Mouse (Mus musculus) cerebellum, adult 8-10 months (tissue): ENCODE results near the gene Lgalsl.
A peak's percentile ranks its signal among the peaks of the same experiment; 100 is the strongest.

Experiments
- DNase-seq: peaks from one replicate; pipeline ENCODE4 v3.0.0; 2022

The Lgalsl gene

DNA sequence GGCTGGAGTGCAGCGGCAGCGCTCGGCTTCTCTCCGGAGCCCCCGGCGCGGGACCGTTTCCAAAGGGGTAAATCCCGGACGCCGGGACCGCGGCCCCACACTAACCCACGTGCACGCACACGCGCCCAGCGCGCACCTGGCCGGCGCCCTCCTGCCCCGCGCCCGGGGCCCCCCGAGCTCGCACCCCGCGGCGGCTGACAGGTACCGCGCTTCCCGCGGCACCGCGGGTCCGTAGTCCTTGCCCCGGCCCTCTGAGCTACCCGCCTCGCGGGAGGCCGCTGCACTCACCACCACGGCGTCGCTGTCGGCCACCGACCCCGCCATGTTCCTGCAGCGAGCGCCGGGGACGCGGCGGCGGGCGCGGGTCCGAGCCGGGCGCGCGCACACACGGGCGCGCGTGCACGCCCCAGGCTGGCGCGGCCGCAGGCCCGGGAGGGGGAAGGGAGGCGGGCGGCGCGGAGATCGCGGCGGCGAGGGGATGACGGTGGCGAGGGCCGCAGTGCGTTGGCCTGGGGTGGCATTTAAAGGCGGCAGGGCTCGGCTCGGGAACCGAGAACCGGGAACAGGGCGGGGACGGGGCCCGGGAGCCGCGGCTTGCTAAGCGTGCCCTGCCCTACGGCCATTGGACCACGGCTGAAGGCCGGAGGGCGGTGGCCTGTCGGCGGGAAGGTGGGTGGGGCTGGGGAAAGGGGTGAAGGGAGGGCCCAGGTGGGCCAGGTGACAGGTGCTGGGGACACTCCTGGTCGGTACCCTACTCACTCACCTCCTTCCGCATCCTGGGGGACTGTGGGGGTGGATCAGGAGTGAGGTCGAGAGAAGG, at the start of gene Lgalsl:
Lgalsl (minus strand) TSS at position 371 of the 820 bp plus-strand sequence.
- DNase-seq, result peak; percentile 83

DNA sequence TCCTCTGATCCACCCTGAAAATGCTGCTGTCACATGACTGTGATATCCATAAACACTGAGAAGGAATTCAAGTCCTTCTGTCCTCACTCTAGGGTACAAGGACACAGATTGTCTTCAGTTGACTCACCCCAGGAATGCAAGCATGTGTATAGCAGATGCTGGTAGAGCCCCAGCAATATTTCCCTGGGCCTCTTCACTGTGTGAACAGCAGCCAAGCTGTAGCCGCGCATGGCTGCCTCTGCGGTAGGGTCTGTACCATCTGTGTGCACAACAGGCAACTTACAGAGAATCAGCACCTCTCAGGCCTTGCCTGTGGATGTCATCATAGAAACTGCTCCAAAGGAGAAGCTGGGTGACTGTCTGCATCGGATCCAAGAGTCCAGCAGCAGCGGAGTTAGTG, 47.8 kb upstream of the Lgalsl start:
- DNase-seq, result no peak

DNA sequence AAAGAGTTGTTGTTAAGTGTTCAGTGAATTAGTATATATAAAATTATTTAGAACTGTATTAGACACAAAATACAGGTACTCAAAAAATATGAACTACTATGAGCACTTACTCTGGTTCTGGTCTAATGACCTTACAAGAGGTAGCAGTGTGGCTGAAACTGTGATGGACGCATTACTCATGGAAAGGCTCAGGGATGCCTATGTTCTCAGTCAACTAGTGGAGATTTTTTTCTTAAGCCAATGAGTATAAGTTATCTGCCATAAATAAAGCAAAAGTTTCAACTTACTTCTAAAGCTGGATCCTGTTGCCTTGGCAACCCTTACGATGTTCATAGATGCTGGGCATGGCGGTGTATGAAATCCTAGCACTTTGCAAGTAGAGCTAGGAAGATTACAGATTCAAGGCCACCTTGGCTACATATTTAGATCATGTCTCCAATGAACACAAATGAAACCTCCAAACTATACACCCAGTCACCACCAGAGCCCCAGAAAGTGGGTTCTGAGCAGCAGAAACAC, 46.8 kb upstream of the Lgalsl start:
- no peak for DNase-seq

DNA sequence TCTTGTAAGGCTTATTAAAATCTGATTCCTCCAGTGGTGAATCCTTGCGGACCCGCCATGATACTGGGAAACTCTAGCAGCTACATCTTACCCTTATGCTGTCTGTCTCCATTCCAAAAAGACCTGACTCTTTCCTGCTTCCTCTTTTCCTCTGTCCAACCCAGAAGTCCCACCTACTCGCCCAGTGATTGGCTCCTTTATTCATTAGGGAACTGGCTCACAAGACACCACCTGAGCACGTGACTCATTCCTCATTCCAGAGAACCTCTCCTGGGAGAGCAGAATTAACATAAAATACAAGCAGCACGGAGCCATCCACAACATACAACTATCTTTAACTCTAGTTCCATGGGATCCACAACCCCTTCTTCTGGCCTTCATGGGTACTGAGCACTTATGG, 42.5 kb upstream of the Lgalsl start:
- no peak for DNase-seq

DNA sequence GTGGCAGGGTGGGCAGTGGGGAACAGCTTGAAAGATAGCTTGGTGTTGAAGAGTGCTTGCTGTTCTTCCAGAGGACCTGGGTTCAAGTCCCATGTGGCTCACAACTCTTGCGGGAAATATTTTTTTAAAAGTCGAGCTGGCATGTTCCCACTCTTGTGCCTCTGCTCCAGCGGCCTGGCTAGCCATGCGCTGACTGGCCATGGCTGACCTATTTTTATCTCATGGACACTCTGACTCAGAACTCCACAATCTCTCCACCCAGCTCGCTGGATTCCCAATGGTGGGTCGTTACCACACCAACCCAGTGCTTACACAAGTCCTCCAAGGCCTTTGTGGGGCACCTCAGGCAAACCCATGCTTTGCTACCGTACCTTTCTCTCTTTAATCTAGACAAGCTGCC, 42.1 kb upstream of the Lgalsl start:
- DNase-seq, result no peak

DNA sequence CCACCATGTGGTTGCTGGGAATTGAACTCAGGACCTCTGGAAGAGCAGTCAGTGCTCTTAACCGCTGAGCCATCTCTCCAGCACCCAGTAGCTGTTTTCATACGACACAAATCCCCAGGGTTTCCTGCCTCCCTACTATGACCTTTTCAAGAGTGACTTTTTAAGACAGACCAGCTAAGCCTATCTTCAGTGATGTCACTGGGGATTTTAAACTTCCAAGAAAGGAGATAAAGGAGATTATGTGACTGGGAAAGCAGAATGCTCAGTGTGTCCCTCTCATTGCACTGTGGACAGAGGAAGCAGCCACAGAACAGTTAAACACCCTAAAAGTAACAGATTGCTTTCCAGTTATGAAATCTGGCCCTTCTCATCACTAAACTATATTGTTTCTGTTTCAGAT, 41.6 kb upstream of the Lgalsl start:
- no peak for DNase-seq

DNA sequence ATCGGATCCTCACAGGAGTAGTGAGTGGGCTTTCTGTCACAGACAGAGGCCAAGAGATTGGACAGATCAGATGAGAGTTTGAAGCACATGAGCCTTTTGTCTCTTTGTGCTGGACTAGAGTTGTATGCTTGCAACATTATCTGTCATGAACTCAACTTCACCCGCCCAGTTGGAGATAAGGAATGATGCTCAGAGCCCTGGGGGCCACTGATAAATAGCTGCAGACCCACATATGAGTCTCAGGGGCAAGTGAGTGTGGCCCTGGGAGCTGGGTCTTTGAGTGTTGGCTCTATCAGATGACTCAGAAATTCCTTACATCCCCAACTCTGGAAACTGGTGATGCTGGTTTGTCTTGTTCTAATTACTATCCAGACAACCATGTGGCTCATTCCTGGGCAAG, 39.1 kb upstream of the Lgalsl start:
- no peak for DNase-seq

DNA sequence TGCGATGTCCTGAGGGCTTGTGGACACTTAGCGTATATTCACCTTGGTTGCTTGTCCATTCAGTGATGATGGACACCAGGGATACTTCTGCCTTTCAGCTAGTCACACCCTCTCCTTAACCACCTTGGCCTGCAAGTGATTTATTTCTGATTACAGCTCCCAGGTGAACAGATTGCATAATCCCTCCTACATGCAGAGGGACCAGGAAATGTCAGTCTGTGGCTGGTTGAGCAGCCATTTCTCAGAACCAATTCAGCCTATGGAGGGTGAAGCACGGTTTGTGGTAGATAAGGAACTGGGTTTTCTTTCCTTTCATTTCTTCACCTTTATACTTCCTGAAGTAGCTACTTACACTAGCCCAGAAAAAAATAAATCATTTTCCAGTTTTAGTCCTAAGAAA, 34.6 kb upstream of the Lgalsl start:
- no peak for DNase-seq

DNA sequence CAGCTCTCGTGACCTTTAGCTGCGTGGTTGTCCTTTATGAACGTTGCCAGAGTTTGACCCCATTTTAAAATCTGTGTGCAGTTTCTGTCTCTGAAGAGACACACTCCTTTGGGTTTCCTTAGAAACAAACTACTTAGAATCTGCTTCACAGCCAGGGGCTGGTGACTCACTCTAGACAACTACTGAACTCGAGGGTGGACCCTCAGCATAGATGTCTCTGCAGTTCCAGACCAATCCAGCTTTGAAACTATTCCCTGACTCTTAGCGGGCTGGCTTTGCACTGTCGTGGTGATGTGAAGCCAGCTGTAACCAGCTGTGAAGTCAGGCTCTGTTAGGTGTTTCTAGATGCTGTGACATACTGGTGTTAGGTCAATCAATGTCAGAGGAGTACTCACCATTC, 33.8 kb upstream of the Lgalsl start:
- no peak for DNase-seq

DNA sequence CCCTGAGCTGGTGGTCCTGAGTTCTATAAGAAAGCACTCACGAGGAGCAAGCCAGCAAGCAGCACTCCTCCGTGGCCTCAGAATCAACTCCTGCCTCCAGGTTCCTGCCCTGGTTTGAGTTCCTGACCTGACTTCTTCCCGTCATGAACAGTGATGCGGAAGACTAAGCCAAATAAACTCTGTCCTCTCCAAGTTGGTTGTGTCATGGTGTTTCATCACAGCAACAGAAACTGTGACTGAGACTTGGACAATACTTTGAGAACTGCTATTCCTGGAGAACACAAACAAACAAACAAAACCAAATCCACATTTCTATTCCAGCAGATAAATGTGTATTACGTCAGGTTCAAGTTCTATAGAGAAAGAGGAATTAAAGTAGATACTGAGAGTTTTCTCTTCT, 31.2 kb upstream of the Lgalsl start:
- no peak for DNase-seq

DNA sequence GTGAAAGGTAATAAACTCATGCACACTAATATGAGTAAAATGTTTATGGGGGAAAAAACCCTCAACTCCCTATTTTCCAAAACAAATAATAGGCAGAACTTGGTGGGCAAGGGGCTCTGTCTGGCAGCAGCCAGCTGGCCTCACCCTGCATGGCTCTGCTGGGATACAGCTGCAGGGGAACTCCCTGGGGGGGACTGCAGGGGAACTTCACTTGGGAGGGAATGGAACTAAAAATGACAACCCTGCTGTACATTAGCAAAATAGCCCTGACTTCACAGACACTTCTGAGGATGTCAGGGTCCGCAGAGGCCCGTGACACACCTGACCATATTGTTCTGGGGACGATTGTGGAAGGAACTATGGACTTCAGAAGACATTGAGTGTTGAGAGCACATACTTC, 29.5 kb upstream of the Lgalsl start:
- DNase-seq, result no peak

DNA sequence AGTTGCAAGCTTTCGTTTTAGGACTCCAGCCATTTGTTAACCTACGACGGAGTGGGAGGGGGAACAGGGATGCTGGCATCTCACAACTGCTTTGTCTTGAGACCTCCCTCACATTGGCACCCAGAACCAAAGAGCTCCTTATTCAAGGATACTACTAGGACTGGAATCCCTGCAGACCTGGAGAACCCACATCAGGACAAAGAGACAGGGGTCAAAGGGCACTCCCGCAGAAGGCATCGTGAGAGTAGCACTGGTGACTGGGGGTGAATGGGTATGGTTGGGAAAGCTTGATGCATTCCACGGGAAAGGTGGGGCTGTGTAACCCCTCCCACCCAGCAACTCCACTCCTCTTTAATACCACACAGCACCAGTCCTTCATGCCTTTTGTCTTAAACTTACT, 29.0 kb upstream of the Lgalsl start:
- DNase-seq, result no peak

DNA sequence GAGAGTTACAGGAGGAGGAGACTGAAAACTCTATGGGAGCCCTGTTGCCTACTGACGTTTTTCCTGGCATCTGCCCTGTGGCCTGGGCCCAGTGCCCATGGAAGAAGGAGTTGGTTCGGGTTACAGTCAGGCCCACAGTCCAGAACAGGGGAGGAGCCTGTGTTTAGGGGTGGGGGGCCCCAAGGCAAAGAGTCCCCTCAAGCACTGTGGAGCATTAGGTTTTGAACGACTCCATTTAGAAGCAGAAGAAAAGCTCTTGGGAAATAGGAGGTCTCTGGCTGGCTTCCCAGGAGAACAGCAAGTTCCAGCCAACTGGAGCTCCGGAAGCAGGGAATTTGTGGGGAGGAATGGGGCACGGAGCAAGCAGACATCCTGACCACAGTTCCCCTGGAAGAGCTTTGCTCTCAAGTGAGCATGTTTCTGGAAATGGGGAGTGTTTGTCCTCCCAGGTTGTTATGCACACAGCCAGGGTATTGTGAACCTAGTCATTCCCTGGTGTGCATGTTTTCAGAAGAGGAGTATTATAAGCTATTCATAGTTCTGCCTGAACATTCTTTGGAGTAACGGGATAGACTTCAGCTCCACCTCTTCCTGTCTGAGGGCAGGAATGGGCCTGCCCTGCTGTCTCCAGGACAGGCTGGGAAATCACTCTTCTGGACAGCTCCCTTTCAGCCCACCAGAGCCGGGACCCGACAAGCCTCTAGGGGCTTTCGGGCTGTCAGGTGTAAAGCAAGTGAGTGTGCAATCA, 28.2 kb upstream of the Lgalsl start:
- peak; percentile 52 for DNase-seq

DNA sequence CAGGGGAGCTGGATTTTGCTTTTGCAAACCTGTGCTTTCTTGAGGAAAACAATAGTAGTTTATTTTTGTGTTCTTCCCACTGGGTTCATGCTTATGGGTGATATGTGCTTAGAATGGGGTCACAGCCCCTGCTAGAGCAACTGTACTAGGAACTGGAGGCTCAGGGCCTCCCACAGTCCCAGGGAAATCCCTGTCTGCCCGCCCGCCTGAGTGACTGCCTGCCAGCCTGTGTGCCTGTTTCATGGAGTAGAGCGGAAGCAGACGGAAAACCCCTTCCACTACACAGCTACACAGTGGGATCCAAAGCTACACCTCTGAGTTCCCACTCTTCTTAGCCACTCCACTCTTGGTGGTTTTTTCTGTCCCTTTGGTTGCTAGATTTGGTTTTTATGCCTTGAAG, 27.1 kb upstream of the Lgalsl start:
- no peak for DNase-seq

DNA sequence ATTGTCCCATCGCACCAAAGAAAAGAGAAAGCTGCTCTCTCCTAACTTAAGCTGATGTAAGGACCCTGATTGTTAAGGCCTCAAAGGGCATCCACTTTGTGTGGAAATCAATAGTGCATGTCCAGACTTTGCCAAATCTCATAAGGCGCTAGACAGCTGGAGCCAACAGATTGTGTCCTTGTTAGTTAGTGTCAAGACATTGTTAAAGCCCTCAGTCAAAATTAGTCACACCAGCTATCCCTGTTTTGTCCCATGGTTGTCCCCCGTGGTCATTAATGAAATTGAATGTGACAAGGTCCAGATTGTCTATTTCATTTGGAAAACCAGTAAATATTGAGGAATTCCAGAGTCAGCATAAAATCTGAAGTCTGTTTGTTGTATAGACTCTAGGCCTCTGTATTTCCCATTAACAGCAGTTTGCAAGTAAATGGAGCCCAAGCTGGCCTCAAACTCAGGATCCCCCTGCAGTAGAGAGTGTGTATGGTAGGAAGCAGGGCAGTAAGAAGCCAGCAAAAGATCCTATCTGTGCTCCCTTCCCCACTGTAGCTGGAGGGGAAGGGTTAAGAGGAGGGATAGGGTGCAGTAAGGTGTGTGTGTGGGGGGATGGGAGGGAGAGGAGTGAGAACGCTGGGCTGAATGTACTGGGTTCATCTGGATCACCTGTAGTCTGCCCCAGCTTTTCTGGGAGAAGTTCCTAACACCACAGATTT, 23.3 kb upstream of the Lgalsl start:
- no peak for DNase-seq

DNA sequence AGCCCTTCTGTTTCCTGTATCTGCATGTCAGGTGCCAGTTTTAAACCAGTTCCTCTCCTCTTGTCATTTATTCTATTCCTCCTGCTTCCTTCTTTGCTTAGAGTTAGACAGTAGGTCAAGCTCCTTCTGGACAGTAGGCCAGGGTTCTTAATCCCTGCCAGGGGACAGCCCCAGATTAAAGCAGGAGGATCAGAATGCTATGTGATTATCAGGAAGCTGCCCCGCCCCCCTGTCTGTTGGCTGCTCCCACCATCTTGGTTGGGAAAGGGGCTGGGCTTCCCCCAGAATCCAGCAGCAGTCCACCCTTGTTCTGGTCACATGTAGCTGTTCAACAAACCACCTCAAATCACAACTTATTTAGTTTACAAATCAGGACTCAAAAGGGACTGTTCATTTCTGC, 19.3 kb upstream of the Lgalsl start:
- DNase-seq, result no peak

DNA sequence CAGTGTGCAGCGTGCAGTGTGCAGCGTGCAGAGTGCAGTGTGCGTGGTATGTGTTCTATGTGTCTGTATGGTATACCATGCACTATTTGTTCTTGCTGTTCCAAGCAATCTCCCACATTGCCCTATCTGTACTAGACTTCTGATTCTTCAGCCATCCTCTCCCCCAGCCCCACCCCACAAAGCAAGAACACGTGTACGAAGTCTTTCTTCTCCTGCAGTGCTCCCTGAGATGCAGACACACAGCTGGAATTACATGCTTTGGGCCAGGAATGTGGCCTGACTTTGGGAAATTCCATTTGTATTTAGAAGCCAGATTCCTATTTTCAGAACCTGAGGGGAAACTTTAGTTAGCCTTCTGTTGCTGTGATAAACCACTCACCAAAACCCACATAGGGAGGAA, 18.5 kb upstream of the Lgalsl start:
- DNase-seq, result no peak

DNA sequence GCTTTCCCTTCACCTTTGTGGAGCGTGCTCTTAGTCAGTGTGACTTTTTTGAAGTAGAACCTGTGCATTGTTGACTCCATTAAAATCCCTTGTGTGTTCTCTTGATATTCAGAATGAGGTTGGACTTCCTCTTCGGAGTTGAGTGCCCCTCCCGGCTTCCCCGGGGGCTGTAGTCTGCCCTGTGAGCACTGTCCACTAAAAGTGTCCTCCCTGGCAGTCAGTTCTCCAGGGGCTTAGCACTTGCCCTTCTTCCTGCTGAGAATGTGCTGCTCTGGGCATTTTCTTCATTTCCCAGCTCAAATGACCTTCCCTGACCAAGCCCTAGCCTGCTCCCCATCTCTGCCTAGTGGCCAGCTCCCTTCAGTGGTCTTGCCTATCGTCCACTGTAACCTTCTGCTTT, 6.5 kb upstream of the Lgalsl start:
- no peak for DNase-seq

DNA sequence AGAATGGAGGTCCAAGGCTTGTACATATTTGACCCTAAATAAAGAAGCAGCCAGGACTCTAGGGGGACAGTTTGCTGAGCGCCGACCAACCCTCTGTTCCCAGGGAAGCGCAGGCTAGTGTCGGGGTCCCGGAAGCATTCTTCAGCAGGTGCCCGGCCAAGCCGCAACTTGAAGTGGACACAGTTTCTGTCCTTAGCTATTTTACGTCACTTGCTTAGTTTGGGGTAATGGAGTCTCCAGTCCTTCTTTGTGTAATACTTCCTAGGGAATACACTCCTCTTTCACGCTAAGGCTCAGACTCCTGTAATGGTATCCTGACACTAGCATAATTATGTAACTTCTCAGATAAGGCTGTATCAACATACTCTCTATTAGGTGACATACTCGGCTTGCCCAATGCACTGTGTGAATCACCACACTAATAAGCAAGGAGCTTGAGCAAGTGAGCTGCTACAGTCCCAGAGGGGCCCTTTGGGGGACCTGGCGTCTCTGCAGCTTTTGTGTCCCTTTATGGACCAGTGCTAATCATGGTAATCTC, 813 bp upstream of the Lgalsl start:
- DNase-seq, result peak; percentile 46

DNA sequence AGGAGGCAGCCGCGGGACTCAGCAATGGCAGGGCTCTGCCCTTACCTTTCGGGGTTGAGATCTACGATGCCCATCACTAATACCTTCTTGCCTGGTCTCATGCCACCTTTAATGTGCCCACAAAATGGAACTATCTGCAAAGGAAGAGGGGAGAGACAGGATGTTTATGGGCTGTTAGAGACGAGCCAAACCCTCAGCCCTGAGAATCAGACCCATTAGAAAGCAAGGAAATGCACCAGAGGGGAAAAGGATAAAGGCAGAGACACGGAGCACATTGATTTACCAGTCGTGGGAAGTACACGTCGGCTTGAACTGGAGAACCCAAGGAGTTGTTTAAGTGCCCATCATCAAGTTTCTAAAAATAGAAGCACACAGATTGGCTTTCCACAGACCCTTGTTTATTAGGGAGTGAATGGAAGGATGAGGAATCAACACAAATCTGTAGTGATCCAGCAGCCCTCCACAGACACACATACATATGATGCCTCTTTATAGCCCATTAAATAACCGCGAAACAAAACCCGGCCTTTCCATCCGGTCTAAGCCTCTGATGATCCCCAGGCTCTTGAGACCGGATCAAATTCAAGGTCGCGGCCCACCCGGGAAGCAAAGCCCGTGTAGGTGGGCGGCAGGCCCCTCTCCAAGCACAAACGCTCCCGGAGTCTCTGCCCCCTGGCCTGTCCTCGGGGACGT, 717 bp downstream of the Lgalsl start:
- no peak for DNase-seq

DNA sequence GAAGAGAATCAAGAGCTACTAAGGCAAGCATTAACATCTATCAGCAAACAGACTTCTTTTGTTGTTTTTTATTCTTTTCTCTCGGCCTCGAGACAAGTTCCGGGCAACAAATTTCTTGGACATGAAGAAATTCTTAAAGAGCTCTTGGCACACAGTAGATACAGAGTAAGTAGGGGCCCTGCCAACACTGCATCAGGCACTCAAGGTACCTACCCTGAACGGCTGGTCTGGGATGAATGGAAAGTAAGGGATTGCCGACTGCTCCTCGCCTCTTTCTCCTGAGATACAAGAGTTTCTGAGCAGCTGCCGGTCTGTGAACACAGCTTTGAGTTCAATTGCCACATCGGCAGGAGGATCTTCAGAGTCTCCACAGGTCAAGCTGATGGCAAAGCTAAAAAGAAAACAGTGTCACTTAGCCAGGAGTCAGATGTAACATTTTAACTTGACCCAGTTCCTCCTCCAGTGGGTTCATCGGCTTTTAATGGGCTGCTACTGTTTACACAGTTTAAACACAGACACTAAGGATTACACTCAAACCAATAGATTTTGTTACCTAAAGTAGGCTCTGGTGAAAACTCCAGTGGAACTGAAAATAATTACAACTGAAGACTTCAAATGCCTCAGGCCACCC, 1.7 kb downstream of the Lgalsl start:
- DNase-seq, result no peak

DNA sequence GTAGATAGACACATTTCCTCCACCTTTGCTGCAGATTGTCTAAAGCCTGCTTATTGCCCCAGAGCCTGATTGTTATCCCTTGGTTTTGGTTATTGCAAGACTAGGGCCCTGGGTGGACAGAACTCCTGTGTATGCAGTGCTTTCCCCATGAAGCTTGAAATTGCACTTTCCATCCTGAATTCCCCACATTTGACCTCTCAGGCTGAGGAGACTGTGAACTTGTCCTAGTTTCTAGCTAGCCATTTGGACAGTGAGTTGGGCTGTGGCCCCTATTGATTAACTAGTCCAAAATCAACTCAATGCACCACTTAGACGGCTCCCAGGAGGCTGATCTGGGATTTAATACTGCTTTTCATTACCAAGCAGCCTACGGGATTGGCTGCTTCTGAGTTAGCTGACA, 6.9 kb downstream of the Lgalsl start:
- no peak for DNase-seq
